Mouse (Mus musculus) liver, postnatal 0 days (tissue): ENCODE results near the gene Abt1. TPM values are rescaled to one million over a fixed set of nuclear protein-coding genes. Genes with fewer than 3 reads are reported as not detected.
A peak's percentile ranks its signal among the peaks of the same experiment; 100 is the strongest.

Experiments used
- ATAC-seq: fragments of 200-750 bp; cut with Nextera tagmentation; 2 replicates; pipeline ENCODE4 v1.8.0; 2017; ENCODE audit warnings: mild to moderate bottlenecking, moderate library complexity
- DNase-seq: peaks from one replicate; pipeline ENCODE4 v3.0.0-alpha.2; 2016
- H3K27ac ChIP-seq: fragments of 300-500 bp; sonication (generic); 2 replicates; pipeline ENCODE4 v1.5.1; 2014; ENCODE audit warnings: antibody characterized with exemption, moderate library complexity, mild to moderate bottlenecking, low read depth
- H3K27me3 ChIP-seq: fragments of 300-500 bp; sonication (generic); 2 replicates; pipeline ENCODE4 v1.6.1; 2014; ENCODE audit warnings: low read length, control low read depth, mixed read lengths; ENCODE audit not compliant: insufficient read depth
- H3K36me3 ChIP-seq: fragments of 300-500 bp; sonication (generic); replicated peaks from 2 replicates; pipeline ENCODE4 v1.6.1; 2014; ENCODE audit warnings: mild to moderate bottlenecking, control low read depth, low read length, moderate library complexity, mixed read lengths; ENCODE audit not compliant: insufficient read depth
- H3K4me1 ChIP-seq: fragments of 300-500 bp; sonication (generic); 2 replicates; pipeline ENCODE4 v1.6.1; 2014; ENCODE audit warnings: antibody characterized with exemption, mild to moderate bottlenecking, control low read depth; ENCODE audit not compliant: insufficient read depth
- H3K4me2 ChIP-seq: fragments of 300-500 bp; sonication (generic); 2 replicates; pipeline ENCODE4 v1.6.1; 2014; ENCODE audit warnings: low read depth, mild to moderate bottlenecking, low read length, moderate library complexity, mixed read lengths
- H3K4me3 ChIP-seq: fragments of 300-500 bp; sonication (generic); 2 replicates; pipeline ENCODE4 v1.5.1; 2014; ENCODE audit warnings: low read depth, low read length
- H3K9ac ChIP-seq: fragments of 300-500 bp; sonication (generic); replicated peaks from 2 replicates; pipeline ENCODE4 v1.6.1; 2014; ENCODE audit warnings: mild to moderate bottlenecking, moderate library complexity
- H3K9me3 ChIP-seq: fragments of 300-500 bp; sonication (generic); 2 replicates; pipeline ENCODE4 v1.6.1; 2016; ENCODE audit warnings: mild to moderate bottlenecking, control low read depth, low read length, mixed read lengths
- CTCF ChIP-seq: sonication (generic); IDR thresholded peaks from 2 replicates; pipeline ENCODE4 v1.5.1; 2016; ENCODE audit warnings: antibody characterized with exemption, low read depth
- EP300 ChIP-seq: IDR thresholded peaks from 2 replicates; pipeline ENCODE4 v1.6.1; 2016; ENCODE audit warnings: antibody characterized with exemption, low read depth, mild to moderate bottlenecking
- WGBS: fragments of 180-500 bp; shearing (Covaris S2); extraction: QIAGEN DNeasy Blood & Tissue Kit; methylation state at CpG from one replicate; pipeline ENCODE4 v1.1.7; 2014; ENCODE audit not compliant: insufficient replicate concordance; 5-methylcytosine and 5-hydroxymethylcytosine counted together
- polyA plus RNA-seq: library from polyadenylated mRNA; unstranded; fragments of >200 nt; fragmentation: Nextera tagmentation; extraction: Ambion mirVana; gene quantifications from 2 replicates; pipeline ENCODE4 v1.2.1, GENCODE M21; 2015

The Abt1 gene
- polyA plus RNA-seq, 1 experiment from 2014 or later = 4.8 TPM

- no peak overlapping the region for H3K4me2 ChIP-seq
- no peak for TF ChIP-seq EP300
- TF ChIP-seq CTCF = no peak
- WGBS = 21% methylated on average over 8 of the region's 8 CpGs
- no peak overlapping the region for H3K27ac ChIP-seq
- no peak overlapping the region for H3K9ac ChIP-seq
- H3K4me3 ChIP-seq = no peak overlapping the region
- no peak for DNase-seq
- no peaks in the 10 kb centered on the region for H3K27me3 ChIP-seq
- 0 out of 2 replicates have a peak, but pooled peaks cover 6% of the 10 kb centered on the region for H3K4me1 ChIP-seq
- ATAC-seq = no peak
- no peaks in the 10 kb centered on the region for H3K36me3 ChIP-seq
- H3K9me3 ChIP-seq = no peaks in the 10 kb centered on the region
Measured at GRCm38 (mm10) chr13:23426335-23426734, 2.7 kb upstream of the Abt1 start.

GRCm38 (mm10) chr13:23425505-23425904 lies 1.8 kb upstream of the Abt1 start:
- H3K4me2 ChIP-seq = peak overlapping the region; percentile 95
- DNase-seq = peak; percentile 73
- H3K4me1 ChIP-seq = 0 out of 2 replicates have a peak, but pooled peaks cover 6% of the 10 kb centered on the region
- no peaks in the 10 kb centered on the region for H3K9me3 ChIP-seq
- no peak overlapping the region for H3K9ac ChIP-seq
- H3K27me3 ChIP-seq = no peaks in the 10 kb centered on the region
- peak; percentile 26; the same call in 1 of the 2 replicates for ATAC-seq
- H3K36me3 ChIP-seq = no peaks in the 10 kb centered on the region
- H3K4me3 ChIP-seq = peak overlapping the region; percentile 96; the same call in 1 of the 2 replicates
- no peak for TF ChIP-seq EP300
- no peak for TF ChIP-seq CTCF
- no peak overlapping the region for H3K27ac ChIP-seq
- WGBS = 4% methylated on average over 9 of the region's 9 CpGs

- H3K4me2 ChIP-seq = peak overlapping the region; percentile 95
- ATAC-seq (peak; percentile 78), DNase-seq (peak; percentile 93)
- peak; percentile 99 for TF ChIP-seq CTCF
- no peak for TF ChIP-seq EP300
- H3K36me3 ChIP-seq = 0 out of 2 replicates have a peak, but pooled peaks cover under 1% of the 10 kb centered on the region
- H3K4me3 ChIP-seq = peak overlapping the region; percentile 96
- no peaks in the 10 kb centered on the region for H3K27me3 ChIP-seq
- H3K9ac ChIP-seq = 0 out of 2 replicates have a peak overlapping the region, but pooled peaks have one; percentile 8
- 0 out of 2 replicates have a peak, but pooled peaks cover 6% of the 10 kb centered on the region for H3K4me1 ChIP-seq
- H3K9me3 ChIP-seq = no peaks in the 10 kb centered on the region
- 2% methylated on average over 25 of the region's 25 CpGs for WGBS
- peak overlapping the region; percentile 52; the same call in 1 of the 2 replicates for H3K27ac ChIP-seq
Measured at GRCm38 (mm10) chr13:23424494-23425325, 1.0 kb upstream of the Abt1 start.

- Histone ChIP-seq H3K4me1 (0 out of 2 replicates have a peak, but pooled peaks cover 6% of the 10 kb centered on the region), H3K4me2 (peak overlapping the region; percentile 95), H3K9me3 (no peaks in the 10 kb centered on the region), H3K4me3 (peak overlapping the region; percentile 96), H3K27ac (peak overlapping the region; percentile 56; the same call in 1 of the 2 replicates), H3K9ac (no peak overlapping the region), H3K36me3 (0 out of 2 replicates have a peak, but pooled peaks cover 4% of the 10 kb centered on the region), H3K27me3 (no peaks in the 10 kb centered on the region)
- peak; percentile 44 for ATAC-seq
- WGBS = 1% methylated on average over 7 of the region's 7 CpGs
- DNase-seq = no peak
- TF ChIP-seq EP300 = no peak
- no peak for TF ChIP-seq CTCF
Measured at GRCm38 (mm10) chr13:23424052-23424380, 350 bp upstream of the Abt1 start.

- H3K36me3 ChIP-seq = 0 out of 2 replicates have a peak, but pooled peaks cover 4% of the 10 kb centered on the region
- ATAC-seq (no peak), DNase-seq (no peak)
- H3K9ac ChIP-seq = no peak overlapping the region
- H3K4me1 ChIP-seq = 0 out of 2 replicates have a peak, but pooled peaks cover 6% of the 10 kb centered on the region
- H3K4me2 ChIP-seq = no peak overlapping the region
- 88% methylated on average over 16 of the region's 16 CpGs for WGBS
- H3K27me3 ChIP-seq = no peaks in the 10 kb centered on the region
- H3K4me3 ChIP-seq = no peak overlapping the region
- no peaks in the 10 kb centered on the region for H3K9me3 ChIP-seq
- TF ChIP-seq CTCF (no peak), EP300 (no peak)
- H3K27ac ChIP-seq = no peak overlapping the region
Measured at GRCm38 (mm10) chr13:23422351-23422750, 1.3 kb downstream of the Abt1 start.
